Mouse (Mus musculus): ENCODE results near the gene Ntsr1.

Ntsr1 gene

DNA sequence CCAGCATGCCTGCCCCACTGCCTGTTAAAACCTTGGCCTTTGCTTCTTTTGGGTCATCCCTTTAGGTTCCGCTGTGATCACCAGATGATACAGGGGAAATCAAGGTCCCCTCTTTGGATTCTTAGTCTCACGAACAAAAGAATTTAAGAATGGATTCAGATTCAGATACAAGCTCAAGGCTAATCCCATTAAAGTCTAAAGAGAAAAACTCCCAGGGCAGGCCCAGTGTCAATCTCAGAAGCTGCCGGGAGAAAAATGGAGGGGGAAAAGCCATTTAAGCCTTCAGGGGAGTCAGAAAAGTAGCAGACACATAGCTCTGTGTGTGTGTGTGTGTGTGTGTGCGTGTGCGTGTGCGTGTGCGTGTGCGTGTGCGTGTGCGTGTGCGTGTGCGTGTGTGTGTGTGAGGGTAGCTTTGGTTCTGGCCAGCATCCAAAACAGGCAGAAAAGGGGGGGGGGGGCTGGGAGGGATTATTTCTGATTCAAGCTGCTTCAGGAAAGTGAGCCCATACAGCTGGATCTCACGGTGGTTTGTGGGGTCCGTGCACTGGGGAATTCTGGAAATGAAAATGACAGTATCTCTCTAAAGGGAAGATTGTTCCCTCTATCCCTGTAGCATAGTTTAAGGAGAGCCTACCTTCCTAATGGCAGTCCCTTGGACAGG is 8.8 kb downstream of the Ntsr1 start:
- no peak for DNase-seq (ENCODE audit: low spot score in 2 of 2)

DNA sequence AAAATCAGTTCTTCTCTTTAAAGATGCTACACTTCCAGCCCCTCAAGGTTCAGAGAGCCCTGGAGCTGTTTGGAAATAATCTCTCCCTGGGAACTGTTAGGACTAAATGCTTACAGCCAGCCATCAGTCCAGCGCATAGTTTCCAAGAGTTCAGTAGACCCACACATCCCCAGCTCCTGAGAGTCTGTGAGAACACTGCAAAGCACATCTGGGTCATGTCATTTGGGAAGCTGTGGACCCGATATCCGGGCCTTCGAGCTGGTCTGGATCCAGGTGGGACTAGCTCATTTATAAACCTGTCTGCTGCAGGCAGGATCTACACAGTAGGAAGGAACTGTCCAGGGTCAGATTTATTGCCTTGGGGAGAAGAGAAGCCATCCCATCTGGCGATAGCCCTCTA is 11.1 kb downstream of the Ntsr1 start:
- no peak for DNase-seq (ENCODE audit: low spot score in 2 of 2)

DNA sequence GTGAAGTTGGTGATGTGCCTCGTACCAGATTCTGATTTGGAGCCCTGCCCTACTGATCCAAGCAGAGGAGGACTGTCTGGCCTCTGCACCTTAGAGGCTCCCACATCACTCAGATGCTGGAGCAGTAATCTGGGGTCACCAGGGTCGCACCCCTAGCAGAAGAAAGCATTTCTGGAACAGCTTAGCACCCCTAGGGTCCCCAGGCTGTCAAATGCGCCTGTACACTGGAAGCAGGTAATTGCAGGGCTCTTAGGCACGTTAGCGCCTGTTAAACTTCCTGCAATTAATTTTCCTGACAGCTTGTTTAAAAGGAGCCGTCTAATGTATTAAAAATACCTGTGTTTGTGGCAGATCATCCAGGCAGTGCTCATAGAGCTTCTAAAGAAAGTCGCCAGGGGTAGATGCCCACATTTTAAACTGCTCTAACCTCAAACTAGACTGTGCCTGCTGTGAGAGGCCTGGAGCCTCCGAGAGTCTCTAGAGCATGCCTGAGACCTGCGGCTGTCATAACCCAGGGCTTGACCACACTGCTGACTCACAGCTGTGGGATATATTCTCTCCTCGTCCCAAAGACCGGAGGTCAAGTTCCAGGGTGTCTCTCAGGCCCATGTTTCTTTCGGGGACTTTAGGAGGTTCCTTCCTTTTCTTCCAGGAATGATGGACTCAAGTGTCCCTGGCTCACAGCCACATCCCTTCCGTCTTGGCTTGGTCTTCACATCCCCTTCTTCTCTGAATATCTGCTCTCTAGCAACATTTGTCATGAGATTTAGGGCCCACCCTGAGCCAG is 12.3 kb downstream of the Ntsr1 start:
- no peak for DNase-seq (ENCODE audit: low spot score in 2 of 2)

DNA sequence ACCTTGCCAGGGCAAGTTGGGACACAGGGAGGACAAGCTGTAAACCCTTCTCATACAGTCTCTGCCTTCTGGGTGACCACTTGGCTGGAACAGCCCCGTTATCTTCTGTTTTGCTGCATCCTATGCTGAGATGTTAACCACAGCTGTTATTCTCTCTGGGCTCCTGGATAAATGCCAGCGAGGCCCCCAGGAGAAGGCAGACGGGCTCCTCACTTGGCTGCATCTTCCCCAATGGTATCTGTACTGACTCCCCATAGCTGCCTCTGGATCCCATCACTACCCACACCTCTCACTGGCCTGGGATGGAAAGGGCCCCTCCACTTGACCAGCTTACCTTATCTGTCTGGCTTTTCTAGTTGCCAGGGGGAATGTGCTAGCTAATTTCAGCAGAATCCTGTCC is 13.2 kb downstream of the Ntsr1 start:
- no peak for DNase-seq (ENCODE audit: low spot score in 2 of 2)

DNA sequence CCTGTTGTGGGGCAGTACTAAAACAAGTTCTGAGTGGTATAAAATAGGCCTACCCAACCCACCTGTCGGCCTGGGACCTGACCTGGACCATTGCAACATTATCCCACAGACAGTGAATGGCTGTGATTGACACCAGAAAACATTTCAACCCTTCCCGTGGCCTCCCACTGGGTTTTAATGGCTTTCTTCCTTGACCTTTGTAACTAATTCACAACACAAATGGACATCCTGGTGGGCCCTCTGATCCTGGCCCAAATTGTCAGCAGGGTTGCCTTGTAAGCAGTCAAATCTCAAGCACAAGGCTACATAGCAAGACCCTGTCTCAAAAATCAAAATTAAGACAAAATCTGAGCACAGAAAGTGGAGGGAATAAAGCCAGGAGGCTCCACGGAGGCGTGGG is 14.1 kb downstream of the Ntsr1 start:
- no peak for DNase-seq (ENCODE audit: low spot score in 2 of 2)

DNA sequence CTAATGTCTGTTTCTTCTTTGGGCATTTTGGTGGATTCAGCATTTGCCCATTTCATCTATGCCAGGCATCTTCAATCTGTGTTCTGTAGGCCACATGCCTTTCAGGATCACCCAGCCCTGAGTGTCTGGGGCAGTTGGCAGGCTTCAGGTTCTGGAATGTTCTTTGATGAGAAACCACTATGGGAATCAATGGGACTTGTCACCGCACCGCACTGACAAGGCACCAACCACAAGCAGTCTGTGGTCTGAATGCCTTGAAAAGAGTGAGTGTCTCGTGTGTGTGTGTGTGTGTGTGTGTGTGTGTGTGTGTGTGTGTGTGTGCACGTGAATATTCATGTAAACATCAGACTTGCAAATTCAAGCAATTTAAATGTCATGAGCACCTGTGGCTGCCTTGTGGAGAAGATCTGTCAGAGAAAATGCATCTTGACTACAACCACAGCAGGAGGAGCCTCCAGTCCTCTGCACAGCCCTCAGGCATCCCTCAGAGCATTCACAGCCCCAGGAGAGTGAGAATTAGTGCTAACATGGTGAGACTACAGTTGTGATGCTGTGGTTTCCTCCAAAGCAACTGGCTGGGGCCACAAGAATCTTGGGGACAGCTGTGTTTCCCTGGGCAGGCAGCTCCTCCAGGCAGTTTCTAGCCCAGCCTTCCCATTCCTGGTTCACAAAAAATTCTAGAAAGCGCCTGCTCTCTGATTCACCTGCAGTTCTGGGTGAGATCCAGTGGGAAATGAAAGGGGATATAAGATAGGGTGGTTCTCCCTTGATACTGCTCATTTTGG is 21.9 kb downstream of the Ntsr1 start:
- DNase-seq (ENCODE audit: low spot score in 2 of 2): no peak

DNA sequence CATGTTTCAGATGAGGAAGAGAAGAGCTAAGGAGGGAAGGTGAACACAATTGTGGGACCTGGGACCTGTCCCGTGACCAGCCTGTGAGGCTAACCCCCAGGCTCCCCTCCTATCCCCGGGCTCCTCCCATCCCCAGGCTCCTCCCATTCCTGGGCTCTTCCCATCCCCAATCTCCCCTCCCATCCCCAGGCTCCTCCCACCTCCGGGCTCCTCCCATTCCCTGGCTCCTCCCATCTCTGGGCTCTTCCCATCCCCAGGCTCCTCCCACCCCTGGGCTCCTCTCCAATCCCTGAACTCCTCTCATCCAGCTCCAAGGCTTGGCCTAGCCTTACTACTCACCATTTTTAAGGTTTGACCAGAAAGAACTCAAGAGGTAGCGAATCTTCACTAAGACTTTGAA is 23.0 kb downstream of the Ntsr1 start:
- no peak for DNase-seq (ENCODE audit: low spot score in 2 of 2)

DNA sequence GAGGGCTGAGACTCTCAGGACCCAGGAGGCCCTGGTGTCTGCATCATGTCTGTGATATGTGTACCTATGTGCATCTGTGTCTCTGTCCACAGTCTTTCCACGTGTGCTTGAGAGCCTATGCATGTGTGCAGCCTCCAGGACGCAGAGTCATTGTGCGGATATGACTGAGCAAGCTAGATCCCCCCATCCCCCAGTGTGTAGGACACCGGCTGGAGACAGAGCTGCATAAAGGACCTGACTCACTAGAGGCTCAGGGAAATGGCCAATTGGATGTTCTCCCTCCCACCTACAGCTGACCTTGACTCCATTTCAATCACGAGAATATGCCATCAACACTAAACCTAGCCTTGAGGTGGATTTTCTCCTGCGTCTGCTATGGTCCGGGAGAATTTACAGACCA is 27.7 kb downstream of the Ntsr1 start:
- DNase-seq (ENCODE audit: low spot score in 2 of 2): no peak

DNA sequence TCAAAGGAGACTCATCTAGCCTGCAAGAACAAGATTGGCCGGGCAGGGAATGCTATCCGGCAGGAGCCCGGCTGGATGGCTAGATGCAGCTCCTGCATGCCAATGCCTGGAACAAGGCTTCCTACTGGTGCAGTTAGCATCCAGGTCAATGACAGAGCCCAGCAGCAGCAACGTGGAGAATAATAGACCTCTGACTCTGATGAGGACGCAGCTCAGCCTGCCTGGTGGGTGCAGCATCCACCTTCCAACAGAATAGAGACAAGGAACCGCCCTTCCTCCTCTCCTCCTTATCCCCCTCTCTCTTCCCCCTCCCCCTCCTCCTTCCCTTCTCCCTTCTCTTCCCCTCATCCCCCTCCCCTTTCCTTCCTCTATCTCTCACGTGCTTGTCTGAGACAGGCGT is 28.1 kb downstream of the Ntsr1 start:
- no peak for DNase-seq (ENCODE audit: low spot score in 2 of 2)

DNA sequence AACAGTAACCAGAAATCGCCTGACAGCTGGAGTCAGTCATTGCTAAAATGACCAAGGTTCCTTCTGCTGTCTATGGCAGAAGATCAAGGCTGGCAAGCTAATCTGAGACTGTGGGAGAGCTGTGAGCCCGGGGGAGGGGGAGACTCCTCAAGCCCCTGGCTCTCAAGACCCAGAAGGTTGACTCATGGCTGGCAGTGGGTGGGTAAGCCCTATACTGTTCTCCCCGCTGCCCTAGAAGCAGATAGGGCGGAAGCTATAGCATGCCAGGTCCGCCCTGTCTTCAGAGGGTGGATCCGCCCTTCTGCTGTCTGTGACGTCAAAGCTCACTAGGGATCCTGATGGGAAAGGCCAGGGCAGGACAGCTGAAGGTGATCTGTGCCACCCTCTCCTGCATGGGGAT is 30.4 kb downstream of the Ntsr1 start:
- no peak for DNase-seq (ENCODE audit: low spot score in 2 of 2)

DNA sequence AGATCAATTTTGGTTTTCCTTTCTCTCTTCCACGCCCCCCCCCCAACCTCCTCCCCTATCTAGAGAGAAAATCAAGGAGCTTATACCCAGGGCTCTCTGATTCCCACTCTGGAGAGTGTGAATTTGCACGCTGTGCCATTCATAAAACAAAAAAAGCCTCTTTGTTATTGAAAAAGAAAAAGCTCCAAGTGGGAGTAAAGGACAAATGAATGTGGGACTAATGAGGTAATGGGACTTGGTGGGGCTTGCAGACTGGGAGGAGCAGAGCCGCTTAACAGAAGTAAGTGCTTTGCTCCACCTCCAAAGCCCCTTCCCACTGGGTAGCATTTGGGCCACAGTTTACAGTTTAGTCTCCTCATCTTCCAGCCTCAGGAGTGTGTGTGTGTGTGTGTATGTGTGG is 30.8 kb downstream of the Ntsr1 start:
- no peak for DNase-seq (ENCODE audit: low spot score in 2 of 2)

DNA sequence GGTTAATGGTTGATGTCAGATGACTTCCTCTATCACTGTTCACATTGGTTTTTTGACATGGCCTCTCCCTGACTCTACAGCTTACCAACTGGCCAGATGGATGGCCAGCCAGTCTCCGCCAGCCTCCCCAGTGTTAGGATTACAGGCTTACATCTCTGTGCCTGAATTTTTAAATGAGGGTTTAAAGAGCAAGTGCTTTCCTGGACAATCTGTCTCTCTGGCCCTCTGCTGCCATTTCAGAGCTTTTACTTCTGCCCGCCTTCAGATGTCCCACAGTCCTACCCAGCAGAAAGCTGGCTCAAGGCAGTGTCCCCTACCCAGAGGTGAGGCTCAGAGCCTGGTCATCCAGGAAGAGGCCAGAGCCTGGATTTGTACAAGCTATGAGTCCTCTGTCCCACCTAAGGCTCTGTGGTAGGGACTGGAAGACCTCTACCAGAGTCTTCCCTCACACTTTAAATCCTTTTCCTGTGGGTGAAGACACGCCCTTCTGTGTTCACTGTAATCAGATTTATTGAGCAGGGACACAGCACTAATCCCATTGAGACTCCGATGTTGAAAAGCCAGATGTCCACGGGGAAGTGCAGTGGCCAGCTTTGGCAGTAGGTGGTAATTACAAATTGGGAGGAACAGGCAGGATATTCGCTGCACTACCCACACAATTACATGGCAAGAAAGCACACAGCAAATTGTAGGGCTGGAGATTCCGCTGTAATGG is 32.1 kb downstream of the Ntsr1 start:
- no peak for DNase-seq (ENCODE audit: low spot score in 2 of 2)

DNA sequence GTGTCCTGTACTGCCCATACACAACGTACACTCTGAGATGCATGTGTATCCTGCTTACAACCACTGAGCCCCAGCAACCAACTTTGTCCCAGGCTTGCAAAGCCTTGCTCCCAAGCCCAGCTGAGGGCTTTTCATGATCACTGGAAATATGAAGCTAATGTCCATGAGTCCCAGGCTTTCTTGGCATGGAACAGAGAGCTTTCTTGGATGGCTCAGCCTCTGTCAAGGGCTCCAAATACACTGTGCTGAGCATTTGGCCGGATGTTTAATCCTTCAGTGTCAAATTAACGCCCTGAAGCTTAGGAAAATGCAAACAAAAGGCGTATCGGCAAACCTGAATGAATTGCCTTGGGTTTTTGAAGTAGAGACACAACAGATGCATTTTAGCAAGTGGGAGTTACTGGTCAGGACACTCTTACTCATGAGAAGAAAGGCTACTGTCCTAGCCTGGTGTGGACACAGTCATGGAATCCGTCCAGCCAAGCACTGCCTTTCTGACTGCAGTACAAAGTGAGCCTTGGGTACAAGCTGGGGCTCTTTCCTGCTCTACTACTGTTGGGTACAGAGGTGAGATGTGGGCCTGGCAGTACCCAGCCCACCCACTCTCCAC is 32.7 kb downstream of the Ntsr1 start:
- DNase-seq (ENCODE audit: low spot score in 2 of 2): no peak

DNA sequence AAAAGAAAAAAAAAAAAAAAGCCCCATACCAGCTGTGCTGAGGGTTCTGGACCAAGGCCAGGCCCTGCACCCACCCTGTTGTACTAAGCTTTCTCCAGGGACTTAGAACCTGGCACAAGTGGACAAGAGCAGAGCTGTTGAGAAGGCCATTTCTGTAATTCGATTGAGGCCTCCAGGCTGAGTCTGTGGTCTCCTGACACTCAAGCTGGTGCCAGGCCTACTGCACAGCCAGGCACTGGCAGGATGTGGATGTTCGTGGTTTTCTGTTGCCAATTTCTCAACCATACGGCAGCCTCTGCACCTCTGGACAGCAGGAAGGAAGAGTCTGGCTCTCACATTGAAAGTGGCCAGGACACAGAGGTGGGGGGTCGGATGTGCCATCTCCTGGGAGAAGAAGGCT is 33.5 kb downstream of the Ntsr1 start:
- no peak for DNase-seq (ENCODE audit: low spot score in 2 of 2)

DNA sequence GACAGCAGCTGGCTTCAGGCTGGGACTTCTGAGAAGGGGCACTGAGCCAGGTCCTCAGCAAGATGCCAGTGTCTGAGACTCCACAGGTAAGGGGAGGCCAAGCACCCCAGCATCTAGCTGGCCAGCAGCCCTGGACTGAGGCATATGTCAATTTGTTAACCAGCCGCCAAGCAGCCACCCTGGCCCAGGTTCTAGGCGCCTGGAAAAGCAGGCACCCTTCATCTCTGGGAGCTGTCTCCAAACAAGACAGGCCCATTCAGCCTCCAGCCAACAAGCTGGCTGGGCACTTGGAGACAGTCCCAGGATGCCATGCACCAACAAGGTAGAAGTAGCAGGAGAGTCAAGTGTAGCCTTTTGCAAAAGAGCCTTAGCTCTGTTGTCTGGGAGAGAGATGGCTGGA is 43.9 kb downstream of the Ntsr1 start:
- no peak for DNase-seq (ENCODE audit: low spot score in 2 of 2)

DNA sequence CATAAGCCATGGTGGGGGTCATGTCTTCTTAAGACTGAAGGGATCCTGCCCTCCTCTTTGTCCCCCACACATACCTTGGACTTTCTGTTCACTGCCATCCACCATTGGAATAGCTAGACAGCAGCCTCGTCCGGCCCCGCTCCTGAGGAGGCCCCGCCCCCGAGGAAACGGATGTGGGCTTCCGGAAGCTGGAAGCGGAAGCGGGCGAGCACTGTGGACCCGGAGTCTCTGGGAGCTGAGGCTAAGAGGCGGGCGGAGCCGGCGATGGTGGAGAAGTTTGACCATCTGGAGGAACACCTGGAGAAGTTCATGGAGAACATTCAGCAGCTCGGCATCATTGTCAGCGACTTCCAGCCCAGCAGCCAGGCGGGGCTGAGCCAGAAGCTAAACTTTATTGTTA is 45.3 kb downstream of the Ntsr1 start:
- no peak for DNase-seq (ENCODE audit: low spot score in 2 of 2)

DNA sequence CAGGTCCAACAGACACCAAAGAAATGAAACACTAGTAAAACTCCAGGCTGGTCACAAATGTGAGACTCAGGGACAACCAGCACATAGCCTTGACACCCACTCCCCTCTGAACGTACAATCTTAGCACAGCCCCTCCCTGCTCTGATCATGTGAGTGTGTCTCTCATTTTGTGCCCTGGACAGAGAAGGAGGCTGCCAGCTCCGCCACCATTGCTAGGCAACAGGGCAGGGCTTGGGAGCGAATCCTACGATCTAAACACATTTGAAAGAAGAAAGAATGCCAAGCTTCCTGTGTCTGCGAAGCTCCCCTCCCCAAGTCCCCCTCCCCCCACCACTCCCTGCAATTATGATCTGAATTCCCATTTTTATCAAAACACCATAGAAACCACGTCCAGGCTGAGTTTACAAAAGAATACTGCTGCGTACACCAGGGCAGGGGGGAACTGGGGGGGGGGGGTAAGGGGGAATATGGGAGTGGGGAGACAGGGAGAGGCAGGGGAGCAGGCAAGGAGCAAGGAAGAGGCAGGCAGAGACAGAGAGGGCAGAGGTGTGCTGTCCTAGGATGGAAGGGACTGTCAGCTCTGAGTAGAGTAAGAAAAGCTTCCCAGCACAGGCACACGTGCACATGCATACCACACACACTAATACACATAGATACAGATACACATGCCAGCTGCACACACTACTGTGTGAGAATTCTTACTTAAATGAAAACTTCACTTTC is 47.8 kb downstream of the Ntsr1 start:
- peak in 1 of 2 experiments; percentile 12 for DNase-seq (ENCODE audit: low spot score in 2 of 2)

DNA sequence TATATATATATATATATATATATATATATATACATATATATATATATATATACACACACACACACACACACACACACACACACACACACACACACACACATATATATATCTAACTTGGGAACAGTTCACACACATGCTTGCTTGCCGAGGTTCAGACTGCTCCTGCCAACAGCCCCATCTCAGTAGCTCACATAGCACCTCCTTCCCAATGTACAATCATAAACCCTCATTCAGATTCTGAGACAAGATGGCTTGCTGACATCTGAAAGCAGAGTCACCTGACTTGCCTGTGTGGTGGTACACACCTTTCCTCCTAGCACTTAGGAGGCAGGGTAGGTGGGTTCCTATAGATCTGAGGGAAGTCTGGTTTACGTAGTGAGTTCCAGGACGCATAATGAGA is 52.6 kb downstream of the Ntsr1 start:
- no peak for DNase-seq (ENCODE audit: low spot score in 2 of 2)

DNA sequence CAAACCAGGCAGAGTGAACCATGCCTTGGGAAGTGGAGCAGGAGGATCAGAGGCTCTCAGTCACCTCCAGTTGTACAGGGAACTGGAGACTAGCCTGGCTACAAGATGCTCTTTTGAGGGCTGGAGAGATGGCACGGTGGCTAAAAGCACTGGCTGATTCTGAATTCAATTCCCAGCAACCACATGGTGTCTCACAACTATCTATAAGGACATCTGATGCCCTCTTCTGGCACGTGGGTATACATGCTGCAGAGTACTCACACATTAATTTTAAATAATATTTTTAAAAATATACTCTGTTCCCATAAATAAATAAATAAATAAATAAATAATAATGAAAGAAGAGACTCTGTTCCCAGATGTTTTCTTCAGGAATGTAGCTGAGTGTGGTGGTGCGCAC is 55.4 kb downstream of the Ntsr1 start:
- DNase-seq (ENCODE audit: low spot score in 2 of 2): no peak

DNA sequence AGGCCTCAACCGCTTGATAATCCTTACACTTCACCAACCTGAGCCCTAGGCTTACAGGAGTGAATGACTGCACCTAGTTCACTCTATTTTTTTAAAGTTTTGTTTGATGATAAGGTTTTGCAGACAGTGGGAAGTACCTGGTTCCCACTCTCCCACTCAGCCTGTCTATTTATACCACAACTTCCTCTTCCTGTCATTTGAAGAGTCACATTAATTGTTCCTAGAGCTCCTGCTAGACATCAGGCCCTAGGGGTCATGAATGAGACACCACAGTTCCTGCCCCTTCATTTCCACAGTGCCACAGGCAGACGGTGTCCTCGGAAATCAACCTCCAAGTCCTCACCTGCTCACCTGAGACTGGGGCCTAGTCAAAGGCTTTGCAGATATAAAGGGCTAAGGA is 56.7 kb downstream of the Ntsr1 start:
- no peak for DNase-seq (ENCODE audit: low spot score in 2 of 2)

DNA sequence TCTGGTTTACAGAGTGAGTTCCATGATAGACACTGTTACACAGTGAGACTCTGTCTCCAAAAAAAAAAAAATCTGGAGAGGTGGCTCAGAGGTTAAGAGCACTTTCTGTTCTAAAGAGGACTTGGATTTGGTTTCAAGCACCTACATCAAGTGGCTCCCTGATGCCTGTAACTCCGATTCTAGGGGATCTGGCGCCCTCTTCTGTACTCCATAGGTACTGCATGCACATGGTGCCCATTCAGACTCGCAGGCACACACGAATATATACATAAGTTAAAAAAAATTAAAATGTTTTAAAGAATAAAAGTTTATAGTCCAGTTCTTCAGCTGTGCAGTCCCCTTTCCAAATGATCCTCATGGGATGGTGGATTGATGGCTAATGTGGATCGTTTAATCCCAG is 60.5 kb downstream of the Ntsr1 start:
- DNase-seq (ENCODE audit: low spot score in 2 of 2): no peak

Measured in right cerebral cortex, postnatal 36 days (tissue).